In the genomic region with DNA sequence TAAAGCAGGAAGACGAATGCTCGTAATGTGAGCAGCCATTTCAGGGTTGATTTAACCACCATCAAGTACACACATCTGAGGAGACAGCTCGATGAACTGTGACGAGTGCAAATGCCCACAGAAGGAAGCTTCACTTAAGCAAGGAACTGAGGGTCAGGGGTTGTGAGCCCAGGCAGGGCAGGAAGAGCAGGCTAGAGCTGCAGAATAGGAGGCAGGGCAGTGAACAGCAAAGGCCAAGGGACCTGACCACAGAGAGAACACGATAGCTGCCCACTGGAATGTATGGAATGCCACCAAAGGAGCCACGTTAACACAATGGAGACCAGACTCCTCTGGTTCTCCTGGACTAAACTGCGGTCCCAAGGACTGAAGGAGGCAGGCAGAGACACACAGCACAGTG, we compare ENCODE assay signal across 9 mouse cellular contexts. TPM values are rescaled to one million over a fixed set of nuclear protein-coding genes. Genes with fewer than 3 reads are reported as not detected.
A peak's percentile ranks its signal among the peaks of the same experiment; 100 is the strongest.
DNase-seq lines count a peak whose midpoint lies in the region; ATAC-seq and TF ChIP-seq lines count a peak whose summit lies in the region.
"Had no signal": no experiment of that assay in that cellular context is flagged by ENCODE, and none has a peak within 500 bp of the region (broad histone marks: within the 10 kb centered on the region; RNA-seq: fewer than 3 reads in every experiment).

No protein-coding gene starts in this region.

- peaks cover 1% of the 10 kb centered on the region; the same call in 1 of the 2 replicates for H3K36me3 ChIP-seq in spleen, adult 2 months (ENCODE audit: control insufficient read depth, insufficient read depth, low read length)
- no peaks in the 10 kb centered on the region for H3K36me3 ChIP-seq in limb, embryonic 14.5 days (ENCODE audit: control insufficient read depth, insufficient read depth, low read length)
- H3K36me3 ChIP-seq in splenic B cell, adult 2 months (ENCODE audit: control insufficient read depth, insufficient read depth, low read length, poor library complexity, severe bottlenecking), result no peaks in the 10 kb centered on the region; the same call in 1 of the 2 replicates

- H3K9me3 ChIP-seq in limb, embryonic 14.5 days (ENCODE audit: control insufficient read depth, low read length), result no peaks in the 10 kb centered on the region

- no peak overlapping the region; the same call in 1 of the 2 replicates for H3K9ac ChIP-seq in limb, embryonic 14.5 days (ENCODE audit: low read depth, low read length, severe bottlenecking)

- no peak for TF ChIP-seq CTCF in spleen, adult 2 months (IDR thresholded peaks at IDR 0.05; ENCODE audit: extremely low read depth, insufficient read depth, insufficient read length, insufficient replicate concordance)
- TF ChIP-seq CTCF in embryonic fibroblast, embryonic 13.5 days (IDR thresholded peaks at IDR 0.05; ENCODE audit: borderline replicate concordance, insufficient read depth, low read length), result no peak

- H3K27me3 ChIP-seq in spleen, adult 2 months (ENCODE audit: control insufficient read depth, insufficient read depth, low read length), result no peaks in the 10 kb centered on the region
- no peaks in the 10 kb centered on the region for H3K27me3 ChIP-seq in limb, embryonic 14.5 days (ENCODE audit: control insufficient read depth, insufficient read depth, low read length)
- no peaks in the 10 kb centered on the region for H3K27me3 ChIP-seq in splenic B cell, adult 2 months (ENCODE audit: control insufficient read depth, insufficient read depth, low read length, poor library complexity, severe bottlenecking)

- H3K27ac ChIP-seq in spleen, adult 2 months (ENCODE audit: insufficient read depth, low read length), result peak overlapping the region; percentile 71
- H3K27ac ChIP-seq in embryonic fibroblast, embryonic 13.5 days (ENCODE audit: insufficient read depth, low read length), result peak overlapping the region; percentile 79
- peak overlapping the region; percentile 67 for H3K27ac ChIP-seq in limb, embryonic 14.5 days (replicated peaks; ENCODE audit: low read depth, low read length)

- DNase-seq in spleen, adult 2 months (ENCODE audit: low read depth in 1 of 2, low spot score in 2 of 2), result peak in 1 of 2 experiments; percentile 67
- DNase-seq in spleen, postnatal 4 days (ENCODE audit: low spot score in 2 of 2), result no peak
- peak; percentile 39 for DNase-seq in limb, embryonic 14.5 days (ENCODE audit: low spot score)
- DNase-seq in splenic B cell, adult 2 months (ENCODE audit: low read depth, low spot score), result peak; percentile 75
- DNase-seq in left cerebral cortex, adult 8-10 months (ENCODE audit: low spot score in 2 of 2), result no peak
- DNase-seq in gastrocnemius, postnatal 25 days, result no peak
- DNase-seq in adrenal gland, postnatal 14 days, result no peak

- no peak for TF ChIP-seq POLR2A in spleen, adult 2 months (IDR thresholded peaks at IDR 0.05; ENCODE audit: low read depth, low read length)
- TF ChIP-seq POLR2A in embryonic fibroblast, embryonic 13.5 days (IDR thresholded peaks at IDR 0.05; ENCODE audit: low read depth, low read length), result no peak
- no peak for TF ChIP-seq POLR2A in limb, embryonic 14.5 days (IDR thresholded peaks at IDR 0.05; ENCODE audit: borderline replicate concordance, extremely low read depth, insufficient read depth, insufficient read length)

- WGBS in spleen, adult 2 months, result 42% methylated on average over 7 of the region's 7 CpGs
- WGBS in limb, embryonic 14.5 days, result 24% methylated on average over 7 of the region's 7 CpGs

- peak; percentile 60 for ATAC-seq in limb, embryonic 14.5 days (ENCODE audit: low FRiP score, low read depth)
- ATAC-seq: inflammation-experienced regulatory T-cells, adult 6 months had no signal

- H3K4me3 ChIP-seq in spleen, adult 2 months (ENCODE audit: extremely low read depth, insufficient read depth, insufficient read length), result no peak overlapping the region
- no peak overlapping the region for H3K4me3 ChIP-seq in embryonic fibroblast, embryonic 13.5 days (ENCODE audit: insufficient read depth, low read length)
- no peak overlapping the region for H3K4me3 ChIP-seq in limb, embryonic 14.5 days (replicated peaks; ENCODE audit: low read length)

- H3K4me2 ChIP-seq in limb, embryonic 14.5 days (replicated peaks; ENCODE audit: low read depth, low read length, severe bottlenecking), result no peak overlapping the region

- peaks cover 16% of the 10 kb centered on the region for H3K4me1 ChIP-seq in spleen, adult 2 months (ENCODE audit: control insufficient read depth, insufficient read depth, insufficient read length)
- H3K4me1 ChIP-seq in embryonic fibroblast, embryonic 13.5 days (ENCODE audit: control insufficient read depth, insufficient read depth, low read length), result peaks cover 16% of the 10 kb centered on the region
- H3K4me1 ChIP-seq in limb, embryonic 14.5 days (ENCODE audit: control insufficient read depth, insufficient read depth, low read length), result peaks cover 12% of the 10 kb centered on the region

RNA-seq across cellular contexts. Expression of a gene that starts 5.5 kb away (rescaled TPM):
- 42.3 and 44.9 TPM in 2 replicates for polyA plus RNA-seq in spleen, adult 2 months (2012; rRNA removed)
- polyA plus RNA-seq in embryonic fibroblast, embryonic 13.5 days (2011; ENCODE audit: insufficient read length, low read depth, missing spikeins), result 15.2 and 16.4 TPM in 2 replicates
- polyA plus RNA-seq in limb, embryonic 14.5 days (2012; rRNA removed), result 23.0 and 29.8 TPM in 2 replicates
- polyA plus RNA-seq in limb, embryonic 14.5 days (2014; fragmentation: Nextera tagmentation; extraction: Ambion mirVana), result 9.7 and 12.3 TPM in 2 replicates
- 10 to 100 TPM; 12.5 to 14.7 (median 13.0) TPM for total RNA-seq in left cerebral cortex, adult 8-10 months (2022)
- total RNA-seq in gastrocnemius, postnatal 25 days (2021), result 1 to 10 TPM; 7.4 to 7.6 TPM
- 17.7 and 26.1 TPM in 2 replicates for total RNA-seq in adrenal gland, postnatal 14 days (2021)

RNA-seq across cellular contexts. Expression of a gene that starts 35.6 kb away (rescaled TPM):
- polyA plus RNA-seq in spleen, adult 2 months (2012; rRNA removed), result 72.1 and 74.3 TPM in 2 replicates
- polyA plus RNA-seq in embryonic fibroblast, embryonic 13.5 days (2011; ENCODE audit: insufficient read length, low read depth, missing spikeins), result 149 and 201 TPM in 2 replicates
- polyA plus RNA-seq in limb, embryonic 14.5 days (2012; rRNA removed), result 108 and 119 TPM in 2 replicates
- polyA plus RNA-seq in limb, embryonic 14.5 days (2014; fragmentation: Nextera tagmentation; extraction: Ambion mirVana), result 145 and 151 TPM in 2 replicates
- total RNA-seq in left cerebral cortex, adult 8-10 months (2022), result 10 to 100 TPM; 81.0 to 93.2 (median 86.4) TPM
- 10 to 100 TPM; 76.8 to 79.2 TPM for total RNA-seq in gastrocnemius, postnatal 25 days (2021)
- 154 and 167 TPM in 2 replicates for total RNA-seq in adrenal gland, postnatal 14 days (2021)

RNA-seq across cellular contexts. Expression of a gene that starts 51.9 kb away (rescaled TPM):
- polyA plus RNA-seq in spleen, adult 2 months (2012; rRNA removed), result 3.7 and 4.1 TPM in 2 replicates
- polyA plus RNA-seq in embryonic fibroblast, embryonic 13.5 days (2011; ENCODE audit: insufficient read length, low read depth, missing spikeins), result 5.1 and 8.3 TPM in 2 replicates
- polyA plus RNA-seq in limb, embryonic 14.5 days (2012; rRNA removed), result 12.5 and 13.5 TPM in 2 replicates
- 18.6 and 19.5 TPM in 2 replicates for polyA plus RNA-seq in limb, embryonic 14.5 days (2014; fragmentation: Nextera tagmentation; extraction: Ambion mirVana)
- total RNA-seq in left cerebral cortex, adult 8-10 months (2022), result 10 to 100 TPM in 3 of 4 experiments, 1 to 10 TPM in 1; 8.9 to 13.3 (median 11.1) TPM
- 1 to 10 TPM; 6.9 to 7.2 TPM for total RNA-seq in gastrocnemius, postnatal 25 days (2021)
- 11.2 and 13.9 TPM in 2 replicates for total RNA-seq in adrenal gland, postnatal 14 days (2021)

Comparison
In these comparisons a context has a peak if more than half of its experiments do, and no peak if none do; other contexts are left out.
1. DNase-seq: peak in limb, embryonic 14.5 days (single experiment) and splenic B cell, adult 2 months (single experiment); none in spleen, postnatal 4 days (0 of 2), left cerebral cortex, adult 8-10 months (0 of 2), gastrocnemius, postnatal 25 days (single experiment) and adrenal gland, postnatal 14 days (single experiment).
2. Peak in every context shown above with its lines, with median percentiles within 50 percentile points of each other: H3K27ac ChIP-seq.